Mouse (Mus musculus) embryo, embryonic 9.5 days (tissue): Measurements from ENCODE around the gene Baz1a.

ENCODE experiments used
- DNase-seq: peaks from one replicate; pipeline ENCODE4 v3.0.0-alpha.2; 2017; ENCODE audit errors: extremely low spot score

Gene Baz1a

DNA sequence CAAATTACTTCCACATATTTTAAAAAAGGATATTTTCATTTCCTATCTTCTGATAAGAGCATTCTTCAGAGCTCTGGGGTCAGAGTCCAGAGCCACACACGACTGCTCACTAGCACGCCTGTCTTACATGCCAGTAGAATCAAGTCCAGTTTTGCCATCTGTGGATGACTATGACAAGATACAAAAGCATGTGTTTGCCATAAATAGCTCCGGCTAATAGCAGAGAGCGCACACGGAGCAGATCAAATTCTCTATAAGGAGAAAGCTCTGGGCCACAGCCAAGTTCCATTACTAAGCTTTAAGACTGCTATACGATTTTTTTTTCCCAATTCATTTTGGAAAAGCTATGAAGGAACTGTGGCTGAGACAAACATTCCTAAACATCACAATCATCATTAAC is 154.6 kb downstream of the Baz1a start:
- no peak for DNase-seq

DNA sequence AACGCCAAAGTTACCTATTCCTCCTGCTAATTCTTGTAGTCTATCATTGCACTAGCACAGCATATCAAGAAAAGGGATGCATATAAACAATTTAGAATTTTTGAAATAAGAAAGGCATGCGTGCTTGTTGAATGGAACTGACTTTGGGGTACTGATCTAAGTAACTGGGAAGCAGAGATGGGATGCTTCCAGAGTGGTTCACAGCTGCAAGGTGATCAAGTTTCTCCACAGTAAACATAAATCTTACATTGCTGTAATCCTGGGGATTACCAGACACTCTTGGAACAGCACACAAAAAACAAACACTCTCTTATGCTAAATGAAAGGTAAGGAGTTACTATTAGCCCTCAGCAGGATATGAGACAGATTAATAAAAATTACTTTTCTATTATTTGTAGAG is 163.6 kb downstream of the Baz1a start:
- no peak for DNase-seq

DNA sequence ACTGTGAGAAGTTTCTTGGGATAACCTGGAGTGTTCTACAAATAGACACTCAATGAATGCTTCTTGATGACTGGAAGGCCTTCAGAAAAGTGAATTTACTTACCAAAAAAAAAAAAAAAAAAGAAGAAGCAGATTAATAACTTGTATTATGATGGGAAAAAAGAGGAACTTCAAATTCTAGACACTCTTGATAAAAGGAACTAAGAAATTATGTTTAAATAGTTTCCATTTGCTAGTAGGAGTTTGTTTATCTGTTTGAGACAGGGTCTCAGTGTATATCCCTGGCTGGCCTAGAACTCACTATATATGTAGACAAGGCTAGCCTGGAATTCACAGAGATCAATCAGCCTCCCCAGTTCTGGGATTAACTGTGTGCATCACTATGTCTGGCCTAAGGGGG is 169.7 kb downstream of the Baz1a start:
- no peak for DNase-seq
